Mouse (Mus musculus) c-Kit-positive CD71-negative TER-119-negative erythroid progenitor cells, embryonic 14.5 days (primary cell): ENCODE data around the gene Mre11a.
"Not testable (repeated sequence)": the region's sequence is repeated elsewhere in the genome, so short reads cannot be mapped to it uniquely, and the experiment has no call there.

ENCODE experiments used
- DNase-seq: peaks from one replicate; pipeline ENCODE4 v3.0.0-alpha.2; 2013; ENCODE audit warnings: low read depth

The Mre11a gene

DNA sequence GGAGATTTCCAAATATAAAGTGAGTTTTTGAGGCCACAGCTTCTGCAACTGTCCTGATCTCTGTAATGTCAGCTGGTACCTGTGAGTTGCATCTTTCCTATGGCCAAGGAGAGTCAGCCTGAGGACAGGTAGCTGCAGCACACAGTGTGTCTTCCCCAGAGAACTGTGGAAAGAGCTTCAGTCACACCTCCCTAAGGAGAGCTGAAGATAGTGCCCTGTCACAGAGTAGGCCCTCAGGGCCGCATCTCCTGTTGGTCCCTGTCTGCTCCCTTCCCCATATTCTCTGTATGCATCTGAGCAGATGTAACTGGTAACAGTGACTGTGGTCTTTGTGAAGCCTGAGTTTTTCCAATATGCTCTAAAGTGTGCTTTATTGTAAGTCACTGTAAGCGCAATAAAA is 85.9 kb downstream of the Mre11a start:
- DNase-seq, result no peak

DNA sequence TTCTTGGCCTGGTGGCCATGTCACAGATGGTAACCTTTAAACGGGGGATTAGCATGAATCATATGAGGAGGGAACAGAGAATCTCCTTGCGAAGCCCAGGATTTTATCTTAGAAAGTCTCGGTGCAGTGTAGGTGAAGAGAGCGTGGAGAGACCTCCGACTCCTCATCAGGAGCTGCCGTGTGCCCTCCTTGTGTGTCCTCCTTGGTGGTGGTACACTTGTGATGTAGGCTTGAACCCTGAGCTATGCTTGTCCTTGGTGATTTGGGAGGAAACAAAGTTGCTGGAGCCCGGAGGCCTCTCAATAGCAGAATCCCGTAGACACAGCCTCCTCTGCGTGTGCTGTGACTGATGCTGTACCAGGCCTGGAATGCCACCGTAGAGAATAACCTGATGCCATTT is 86.3 kb downstream of the Mre11a start:
- no peak for DNase-seq

DNA sequence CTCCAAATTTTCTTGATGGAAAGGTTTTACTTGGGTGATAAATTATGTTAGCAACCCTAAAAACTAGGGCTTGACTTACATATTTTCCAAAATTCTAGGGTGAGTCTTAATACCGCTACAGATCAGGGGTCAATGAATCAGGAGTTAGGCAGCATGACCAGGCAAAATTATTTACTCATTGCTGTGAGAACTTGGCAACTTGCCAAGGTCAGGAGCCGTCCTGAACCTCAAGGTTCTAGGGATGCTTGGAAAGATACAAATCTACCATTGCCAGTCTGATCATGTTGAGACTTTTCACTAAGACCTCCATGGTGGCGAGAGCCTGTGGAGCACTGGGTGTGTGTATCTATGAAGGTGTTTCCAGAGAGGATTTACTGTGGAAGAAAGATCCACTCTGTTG is 87.1 kb downstream of the Mre11a start:
- DNase-seq, result no peak

DNA sequence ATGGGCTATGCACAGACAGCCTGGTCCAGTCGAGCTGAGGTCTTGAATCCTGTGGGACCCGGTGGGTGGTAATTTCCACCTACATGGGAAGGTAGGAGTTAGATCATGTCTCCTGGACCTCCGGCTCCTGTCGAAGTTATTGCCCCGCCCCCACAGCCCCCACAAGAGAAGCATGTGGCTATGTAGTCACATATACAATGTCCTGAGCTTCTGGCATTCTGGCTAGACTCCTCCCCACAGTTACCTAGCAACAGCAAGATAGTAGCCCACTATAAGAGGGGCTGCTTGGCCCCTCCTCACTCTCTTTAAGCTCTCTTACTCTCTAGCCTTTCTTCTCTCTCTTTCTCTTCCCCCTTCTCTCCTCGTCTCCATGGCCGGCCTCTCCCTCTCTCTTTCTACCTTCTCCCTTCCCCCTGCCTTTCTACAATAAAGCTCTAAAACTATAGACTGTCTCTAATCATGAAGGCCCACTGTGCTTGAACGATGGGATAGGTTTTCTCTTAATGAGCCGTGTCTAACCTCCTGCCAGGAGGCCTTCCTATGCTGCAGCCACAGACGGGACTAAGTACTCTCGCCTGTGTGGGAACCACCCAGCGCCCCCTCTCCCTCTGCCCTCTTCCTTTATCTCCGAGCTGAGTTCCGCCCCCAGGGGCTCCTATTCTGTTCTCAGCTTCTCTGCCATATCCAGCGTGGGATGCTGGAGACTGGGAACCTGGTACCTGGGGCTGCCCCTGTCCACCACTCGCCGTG is 87.9 kb downstream of the Mre11a start:
- DNase-seq, result no peak

DNA sequence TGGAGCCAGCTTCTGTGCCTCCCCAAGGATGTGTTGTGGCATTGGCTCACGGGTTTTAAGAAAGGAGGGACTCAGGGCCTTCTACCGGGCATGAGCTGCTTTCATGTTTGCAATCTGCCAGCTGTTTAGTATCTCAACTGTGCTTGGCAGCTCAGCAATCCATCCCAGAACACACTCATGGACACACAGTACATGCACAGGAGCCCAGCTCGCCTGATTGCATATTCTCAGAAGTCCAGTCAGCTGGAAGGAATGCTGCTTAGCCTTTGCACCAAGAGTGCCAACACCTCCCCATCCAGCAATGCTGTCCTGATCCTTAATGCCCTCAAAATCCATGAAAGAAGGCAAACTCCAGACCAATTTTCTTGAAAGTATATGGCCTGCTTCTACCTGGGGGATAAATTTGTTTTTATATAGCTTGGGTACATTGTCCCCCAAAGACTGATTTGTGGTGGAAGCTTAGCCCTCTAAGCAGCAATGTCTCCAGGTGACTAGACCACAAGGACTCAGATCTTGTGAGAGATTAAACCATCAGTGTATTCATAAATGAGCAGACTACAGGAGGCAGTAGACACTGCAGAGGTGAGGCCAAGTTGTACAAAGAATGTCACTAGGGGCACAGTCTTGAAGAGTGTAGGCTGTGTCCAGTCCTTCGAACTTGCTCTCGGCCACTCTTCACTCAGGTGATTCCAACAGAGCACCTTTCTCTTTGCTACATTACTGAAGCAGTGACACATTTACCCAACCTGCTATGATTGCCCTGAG is 91.5 kb downstream of the Mre11a start:
- no peak for DNase-seq

DNA sequence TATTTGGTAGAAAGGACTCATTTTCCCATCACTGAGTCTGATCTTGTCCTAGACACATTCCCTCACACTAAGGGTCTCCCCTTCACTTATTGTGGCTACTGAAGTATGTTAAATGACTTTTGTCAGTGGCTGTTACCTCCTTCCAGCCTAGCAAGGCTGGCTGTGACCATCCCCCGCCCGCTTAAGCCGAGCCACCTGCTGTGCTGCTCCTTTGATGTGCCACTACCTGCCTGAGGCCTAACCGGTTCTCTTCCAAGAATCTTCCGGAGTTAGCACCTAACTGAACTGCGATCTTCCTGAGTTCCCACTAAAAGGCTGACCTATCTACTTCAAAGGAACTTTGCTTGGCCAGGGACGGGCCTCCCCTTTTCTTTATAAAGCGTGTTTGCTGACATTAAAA is 92.1 kb downstream of the Mre11a start:
- not testable (repeated sequence) for DNase-seq

DNA sequence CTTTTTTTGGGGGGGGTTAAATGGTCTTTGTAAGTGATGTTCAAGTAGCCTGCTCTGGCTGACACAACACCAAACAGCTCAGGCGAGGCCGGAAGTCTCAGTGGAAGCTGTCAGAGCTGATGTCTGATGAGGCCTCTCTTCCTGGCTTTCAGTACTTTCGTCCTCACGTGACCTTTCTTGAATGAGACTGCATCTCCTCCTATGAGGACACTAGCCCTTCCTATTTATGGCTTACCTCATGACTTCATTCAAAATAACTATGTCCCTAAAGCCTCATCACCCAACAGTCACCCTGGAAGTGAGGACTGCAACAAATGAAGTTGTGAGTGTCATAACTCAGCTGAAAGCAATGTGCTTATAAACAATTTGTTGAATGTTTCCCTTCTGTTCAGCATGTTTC is 100.2 kb downstream of the Mre11a start:
- DNase-seq, result no peak

DNA sequence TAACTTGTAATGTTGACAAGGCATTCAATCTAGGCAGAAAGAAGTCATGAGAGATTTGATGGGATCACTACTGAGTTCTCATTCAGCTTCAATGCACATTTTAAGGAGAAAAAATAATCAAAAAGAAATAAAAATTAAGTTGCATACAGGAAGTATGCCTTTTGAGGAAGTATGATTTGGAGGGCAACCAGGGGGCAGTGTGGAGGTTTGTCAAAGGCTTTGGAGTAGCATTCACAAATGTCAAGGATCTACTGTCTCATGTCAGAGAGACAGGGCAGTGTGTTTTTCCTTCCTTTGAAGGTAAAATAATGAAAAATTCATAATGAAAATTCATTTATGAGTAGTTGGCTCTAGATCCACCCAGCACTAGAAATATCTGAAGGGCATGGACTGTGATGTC is 100.7 kb downstream of the Mre11a start:
- DNase-seq, result no peak

DNA sequence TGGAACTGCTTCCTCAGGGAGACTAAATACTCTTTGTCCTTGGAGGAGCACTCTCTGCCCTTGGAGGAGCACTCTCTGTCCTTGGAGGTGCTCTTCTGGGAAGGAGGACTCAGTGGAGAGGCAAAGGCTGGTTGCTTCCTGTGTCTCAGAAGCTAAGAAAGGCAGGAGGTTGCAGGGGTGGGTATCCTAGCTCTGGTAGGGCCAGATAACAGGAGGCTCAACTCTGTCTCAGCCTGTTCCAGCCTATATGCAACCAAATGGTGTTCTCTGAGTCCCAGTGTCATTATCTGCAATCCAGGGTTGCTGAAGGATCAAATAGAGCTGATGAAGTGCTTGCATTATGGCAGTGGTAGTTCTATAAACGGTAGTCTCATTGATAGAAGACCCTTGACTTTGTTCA is 101.5 kb downstream of the Mre11a start:
- no peak for DNase-seq
